Mouse (Mus musculus) stomach, embryonic 14.5 days (tissue): ENCODE results near the gene Meaf6. TPM values are rescaled to one million over a fixed set of nuclear protein-coding genes. Genes with fewer than 3 reads are reported as not detected.
A peak's percentile ranks its signal among the peaks of the same experiment; 100 is the strongest.

Source experiments
- ATAC-seq: fragments of 200-750 bp; cut with Nextera tagmentation; 2 replicates; pipeline ENCODE4 v1.8.0; 2017; ENCODE audit warnings: low read depth, moderate TSS enrichment; ENCODE audit not compliant: insufficient number of reproducible peaks, insufficient read depth, low FRiP score
- H3K27ac ChIP-seq: fragments of 300-500 bp; sonication (generic); 2 replicates; pipeline ENCODE4 v1.5.1; 2014; ENCODE audit warnings: mild to moderate bottlenecking, low read length, moderate library complexity, mixed read lengths
- H3K27me3 ChIP-seq: fragments of 300-500 bp; sonication (generic); 2 replicates; pipeline ENCODE4 v1.6.1; 2014; ENCODE audit warnings: low read length, control low read depth, mixed read lengths; ENCODE audit not compliant: control insufficient read depth, insufficient read depth
- H3K36me3 ChIP-seq: fragments of 300-500 bp; sonication (generic); 2 replicates; pipeline ENCODE4 v1.6.1; 2014; ENCODE audit warnings: mild to moderate bottlenecking, control low read depth, low read length, moderate library complexity, mixed read lengths; ENCODE audit not compliant: control insufficient read depth, insufficient read depth
- H3K4me1 ChIP-seq: fragments of 300-500 bp; sonication (generic); 2 replicates; pipeline ENCODE4 v1.6.1; 2014; ENCODE audit warnings: low read length, control low read depth, mixed read lengths; ENCODE audit not compliant: control insufficient read depth, insufficient read depth
- H3K4me2 ChIP-seq: fragments of 300-500 bp; sonication (generic); replicated peaks from 2 replicates; pipeline ENCODE4 v1.6.1; 2014; ENCODE audit warnings: low read depth, low read length, control low read depth
- H3K4me3 ChIP-seq: fragments of 300-500 bp; sonication (generic); 2 replicates; pipeline ENCODE4 v1.5.1; 2014; ENCODE audit warnings: low read depth, low read length, control low read depth
- H3K9ac ChIP-seq: fragments of 300-500 bp; sonication (generic); replicated peaks from 2 replicates; pipeline ENCODE4 v1.6.1; 2014; ENCODE audit warnings: low read depth, mild to moderate bottlenecking, control low read depth, low read length, moderate library complexity, mixed read lengths
- H3K9me3 ChIP-seq: fragments of 300-500 bp; sonication (generic); 2 replicates; pipeline ENCODE4 v1.6.1; 2016; ENCODE audit warnings: low read depth, low read length, control low read depth; ENCODE audit not compliant: control insufficient read depth
- WGBS: fragments of 180-500 bp; shearing (Covaris S2); extraction: QIAGEN DNeasy Blood & Tissue Kit; methylation state at CpG from one replicate; pipeline ENCODE4 v1.1.7; 2014; 5-methylcytosine and 5-hydroxymethylcytosine counted together
- polyA plus RNA-seq: library from polyadenylated mRNA; unstranded; fragments of >200 nt; fragmentation: Nextera tagmentation; extraction: Ambion mirVana; gene quantifications from 2 replicates; pipeline ENCODE4 v1.2.1, GENCODE M21; 2014

The Meaf6 gene
- polyA plus RNA-seq, 1 experiment from 2014 or later: 69.2 TPM

DNA sequence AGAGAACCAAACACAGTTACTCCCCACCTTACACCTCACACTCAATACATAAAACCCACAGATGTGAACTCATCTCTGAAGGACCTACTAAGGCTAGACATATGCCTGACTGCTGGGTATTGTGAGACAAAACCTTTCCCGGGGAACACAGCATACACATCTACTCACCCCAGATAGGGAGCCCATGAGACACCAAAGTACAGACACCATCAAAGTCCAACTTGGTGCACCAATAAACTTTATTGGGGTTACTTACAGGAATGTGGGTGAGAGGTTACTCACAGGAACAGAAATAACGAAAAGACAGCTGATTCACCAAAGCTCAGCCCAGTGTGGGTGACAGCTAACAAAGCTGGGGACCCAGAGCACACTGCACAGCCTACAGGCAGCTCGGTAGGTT is 72.4 kb downstream of the Meaf6 start:
- no peak overlapping the region for H3K4me2 ChIP-seq
- no peak overlapping the region for H3K9ac ChIP-seq
- no peaks in the 10 kb centered on the region for H3K4me1 ChIP-seq
- no peak overlapping the region for H3K27ac ChIP-seq
- no peak overlapping the region for H3K4me3 ChIP-seq
- ATAC-seq: no peak
- WGBS: 81% methylated on average over 3 of the region's 3 CpGs
- H3K36me3 ChIP-seq: no peaks in the 10 kb centered on the region
- no peaks in the 10 kb centered on the region for H3K9me3 ChIP-seq
- no peaks in the 10 kb centered on the region for H3K27me3 ChIP-seq

DNA sequence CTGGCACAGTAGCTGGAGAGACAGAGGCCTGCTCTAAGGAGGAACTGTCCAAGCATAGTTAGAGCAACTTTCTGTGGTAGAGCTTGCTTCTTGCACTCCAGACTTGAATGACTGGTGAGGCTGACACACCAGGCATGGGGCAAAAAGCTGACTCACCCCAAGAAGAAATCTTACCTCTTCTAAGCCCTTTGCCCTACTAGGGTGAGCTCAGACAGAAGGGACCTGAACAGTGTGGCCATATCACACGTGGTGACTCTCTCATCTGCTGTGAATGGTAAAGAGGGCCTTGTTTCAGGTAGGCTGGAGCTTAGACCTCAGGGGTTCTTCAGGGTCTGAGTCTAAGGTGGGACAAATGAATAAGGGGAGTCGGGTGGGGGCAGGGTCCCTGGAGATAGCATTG is 73.1 kb downstream of the Meaf6 start:
- WGBS: 83% methylated on average over 2 of the region's 2 CpGs
- Histone ChIP-seq H3K4me2 (no peak overlapping the region), H3K9me3 (no peaks in the 10 kb centered on the region), H3K27me3 (no peaks in the 10 kb centered on the region), H3K27ac (no peak overlapping the region), H3K9ac (no peak overlapping the region), H3K4me3 (no peak overlapping the region), H3K36me3 (no peaks in the 10 kb centered on the region), H3K4me1 (no peaks in the 10 kb centered on the region)
- ATAC-seq: no peak

DNA sequence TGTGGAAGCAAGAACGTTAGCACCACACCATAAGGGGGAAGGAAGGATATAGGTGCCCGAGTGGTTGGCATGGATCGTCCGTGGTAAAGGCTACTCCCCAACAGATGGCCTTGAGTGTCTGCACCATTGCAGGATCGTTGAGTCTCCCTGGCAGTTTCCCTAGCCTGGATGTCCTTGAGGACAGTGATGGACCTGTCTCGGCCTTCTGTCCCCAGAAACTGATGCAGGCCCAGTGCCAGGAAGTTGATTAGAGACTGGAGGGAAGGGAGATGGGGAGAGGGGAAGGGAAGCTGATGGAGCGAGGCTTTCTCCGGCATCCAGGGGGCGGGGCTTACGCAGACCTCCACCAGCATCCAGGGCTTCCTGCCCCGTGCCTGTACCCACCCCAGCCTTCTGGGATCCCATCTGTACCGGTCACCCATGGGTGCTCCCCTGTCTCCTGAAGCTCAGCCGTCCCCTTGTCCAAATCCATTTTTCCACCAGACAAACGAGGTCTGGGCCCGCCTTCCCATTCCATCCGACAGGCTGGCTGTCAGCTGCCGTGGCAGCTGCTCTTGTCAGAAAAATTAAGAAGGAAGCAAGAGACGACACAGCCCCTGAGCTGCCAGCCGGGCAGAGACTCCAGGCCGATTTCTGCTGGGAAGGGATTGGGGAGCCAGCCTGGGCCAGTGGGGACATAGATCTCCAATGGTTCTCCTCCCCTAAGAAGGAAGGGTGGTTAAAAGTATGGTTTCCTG is 73.8 kb downstream of the Meaf6 start:
- H3K27ac ChIP-seq: no peak overlapping the region
- H3K4me2 ChIP-seq: no peak overlapping the region
- no peaks in the 10 kb centered on the region for H3K4me1 ChIP-seq
- H3K27me3 ChIP-seq: no peaks in the 10 kb centered on the region
- 58% methylated on average over 20 of the region's 20 CpGs for whole genome bisulfite sequencing
- no peaks in the 10 kb centered on the region for H3K36me3 ChIP-seq
- no peak overlapping the region for H3K9ac ChIP-seq
- no peak for ATAC-seq
- H3K9me3 ChIP-seq: no peaks in the 10 kb centered on the region
- no peak overlapping the region for H3K4me3 ChIP-seq

DNA sequence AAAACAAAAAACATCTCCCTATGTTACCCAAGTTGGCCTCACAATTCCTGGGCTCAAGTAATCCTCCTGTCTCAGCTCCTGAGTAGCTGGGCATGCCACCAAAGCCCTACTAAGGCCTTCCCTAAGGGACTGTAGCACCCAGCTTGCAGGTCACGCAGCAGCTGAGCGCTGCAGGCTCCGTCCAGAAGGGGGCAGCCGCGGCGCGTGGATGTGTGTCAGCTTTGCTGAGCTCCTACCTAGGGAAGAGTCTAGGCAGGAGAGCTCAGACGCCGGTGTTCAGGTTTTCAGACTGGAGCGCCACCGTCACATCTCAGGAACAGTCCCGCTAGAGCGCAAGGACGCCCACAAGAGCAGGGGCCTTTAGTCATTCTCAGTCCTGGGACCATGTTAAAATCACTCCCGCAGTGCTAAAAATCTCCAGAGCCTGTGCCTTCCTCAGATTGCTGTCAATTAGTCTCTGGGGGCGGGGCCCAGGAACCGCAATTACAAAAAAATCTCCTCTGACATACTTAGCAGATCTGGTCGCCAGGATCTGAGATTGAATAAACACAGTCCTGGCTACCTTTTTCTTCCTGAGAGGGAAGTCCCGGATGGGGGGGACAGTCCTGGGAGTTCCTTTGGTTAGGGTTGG is 75.5 kb downstream of the Meaf6 start:
- Histone ChIP-seq H3K27ac (no peak overlapping the region), H3K4me1 (no peaks in the 10 kb centered on the region), H3K4me2 (peak overlapping the region; percentile 28; the same call in 1 of the 2 replicates), H3K27me3 (no peaks in the 10 kb centered on the region), H3K4me3 (no peak overlapping the region), H3K9me3 (no peaks in the 10 kb centered on the region), H3K9ac (no peak overlapping the region), H3K36me3 (no peaks in the 10 kb centered on the region)
- 5% methylated on average over 19 of the region's 19 CpGs for WGBS
- ATAC-seq: peak; percentile 64; the same call in 1 of the 2 replicates

DNA sequence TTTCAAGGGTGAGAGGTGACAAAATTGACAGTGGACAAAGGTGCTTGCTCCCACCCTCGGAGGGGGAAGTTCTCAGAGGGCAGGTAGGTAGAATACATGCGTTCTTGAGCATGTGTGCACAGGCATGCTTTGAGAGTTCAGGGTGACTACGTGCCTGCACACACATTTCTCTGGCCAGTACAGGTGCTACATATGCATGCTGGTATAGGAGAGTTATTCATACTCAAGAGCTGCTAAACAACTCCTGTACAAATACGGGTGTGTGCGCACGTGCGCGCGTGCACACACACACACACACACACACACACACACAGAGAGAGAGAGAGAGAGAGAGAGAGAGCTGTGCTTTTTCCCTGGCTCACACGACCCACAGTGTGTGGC is 76.0 kb downstream of the Meaf6 start:
- 69% methylated on average over 10 of the region's 10 CpGs for WGBS
- no peak overlapping the region for H3K9ac ChIP-seq
- ATAC-seq: 0 out of 2 replicates have a peak, but pooled peaks have one; percentile 57

DNA sequence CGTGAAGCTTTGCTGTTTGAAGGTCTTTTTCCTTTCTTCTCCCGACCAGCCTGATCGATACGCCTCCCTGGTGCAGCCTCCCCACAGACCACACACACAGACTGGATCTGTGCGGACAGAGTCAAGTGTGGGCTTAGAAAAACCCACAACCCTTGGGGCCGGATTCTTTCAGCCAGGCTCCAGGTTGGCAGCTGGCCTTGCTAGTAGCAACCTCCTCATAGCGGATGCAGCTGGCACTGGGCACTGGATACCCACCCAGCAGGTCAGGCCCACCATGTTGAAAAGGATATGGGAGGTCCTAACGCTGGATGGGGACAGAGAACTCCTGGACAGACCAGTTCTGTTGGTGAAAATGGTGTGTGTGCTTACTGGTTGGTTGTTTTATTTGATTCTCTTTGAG is 76.5 kb downstream of the Meaf6 start:
- Histone ChIP-seq H3K4me2 (no peak overlapping the region), H3K4me1 (no peaks in the 10 kb centered on the region), H3K27me3 (no peaks in the 10 kb centered on the region), H3K9ac (no peak overlapping the region), H3K4me3 (no peak overlapping the region), H3K9me3 (no peaks in the 10 kb centered on the region), H3K36me3 (no peaks in the 10 kb centered on the region), H3K27ac (no peak overlapping the region)
- peak; percentile 3; the same call in 1 of the 2 replicates for ATAC-seq
- 56% methylated on average over 8 of the region's 8 CpGs for WGBS

More for the DNA sequence above, 76.0 kb downstream of the Meaf6 start:
- peak overlapping the region; percentile 28; the same call in 1 of the 2 replicates for H3K4me2 ChIP-seq
- no peaks in the 10 kb centered on the region for H3K27me3 ChIP-seq
- H3K4me1 ChIP-seq: no peaks in the 10 kb centered on the region
- no peaks in the 10 kb centered on the region for H3K36me3 ChIP-seq
- H3K4me3 ChIP-seq: no peak overlapping the region
- H3K27ac ChIP-seq: no peak overlapping the region
- no peaks in the 10 kb centered on the region for H3K9me3 ChIP-seq

DNA sequence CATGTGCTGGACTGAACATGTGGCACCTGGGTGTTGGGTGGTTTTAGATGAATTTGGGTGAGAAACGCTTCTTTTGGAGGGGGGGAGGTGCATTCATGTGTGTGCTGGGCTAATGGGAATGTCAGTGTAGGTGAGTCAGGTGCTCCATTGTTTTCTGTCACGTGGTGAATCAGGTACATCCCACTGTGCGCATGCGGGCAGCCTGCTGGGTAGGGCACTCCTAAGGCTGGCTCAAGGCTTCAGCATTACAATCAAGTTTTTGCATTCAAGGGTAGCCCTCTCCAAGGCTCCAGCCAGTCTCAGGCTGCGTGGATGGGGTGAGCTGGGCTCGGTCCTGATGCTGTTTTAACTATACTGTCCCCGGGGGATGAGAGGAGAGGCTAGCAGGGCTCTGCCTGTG is 77.8 kb downstream of the Meaf6 start:
- Histone ChIP-seq H3K4me2 (no peak overlapping the region), H3K4me3 (no peak overlapping the region), H3K27ac (no peak overlapping the region), H3K4me1 (no peaks in the 10 kb centered on the region), H3K36me3 (no peaks in the 10 kb centered on the region), H3K9ac (no peak overlapping the region), H3K27me3 (no peaks in the 10 kb centered on the region), H3K9me3 (no peaks in the 10 kb centered on the region)
- ATAC-seq: no peak
- 58% methylated on average over 7 of the region's 7 CpGs for WGBS
